Mouse (Mus musculus) common myeloid progenitor, adult 5-6 weeks (primary cell): ENCODE measurements around the gene Ncstn. TPM values are rescaled to one million over a fixed set of nuclear protein-coding genes. Genes with fewer than 3 reads are reported as not detected.

Experiments used
- ATAC-seq: replicated peaks from 2 replicates; pipeline ENCODE4 v1.8.0; 2016; ENCODE audit warnings: low read depth, mild to moderate bottlenecking, moderate TSS enrichment, inconsistent platforms; ENCODE audit not compliant: poor library complexity, severe bottlenecking
- total RNA-seq: library from RNA; stranded (forward); fragments of 200-1000, 187-1606 nt; gene quantifications from 2 replicates; pipeline ENCODE4 v1.2.3, GENCODE M21; 2017

Gene Ncstn
- total RNA-seq, 1 experiment from 2014 or later: 24.3 TPM

- ATAC-seq: no peak
Measured at GRCm38 (mm10) chr1:172046410-172046809, 36.2 kb downstream of the Ncstn start.

- ATAC-seq: no peak
Measured at GRCm38 (mm10) chr1:172029914-172030313, 52.7 kb downstream of the Ncstn start.

DNA sequence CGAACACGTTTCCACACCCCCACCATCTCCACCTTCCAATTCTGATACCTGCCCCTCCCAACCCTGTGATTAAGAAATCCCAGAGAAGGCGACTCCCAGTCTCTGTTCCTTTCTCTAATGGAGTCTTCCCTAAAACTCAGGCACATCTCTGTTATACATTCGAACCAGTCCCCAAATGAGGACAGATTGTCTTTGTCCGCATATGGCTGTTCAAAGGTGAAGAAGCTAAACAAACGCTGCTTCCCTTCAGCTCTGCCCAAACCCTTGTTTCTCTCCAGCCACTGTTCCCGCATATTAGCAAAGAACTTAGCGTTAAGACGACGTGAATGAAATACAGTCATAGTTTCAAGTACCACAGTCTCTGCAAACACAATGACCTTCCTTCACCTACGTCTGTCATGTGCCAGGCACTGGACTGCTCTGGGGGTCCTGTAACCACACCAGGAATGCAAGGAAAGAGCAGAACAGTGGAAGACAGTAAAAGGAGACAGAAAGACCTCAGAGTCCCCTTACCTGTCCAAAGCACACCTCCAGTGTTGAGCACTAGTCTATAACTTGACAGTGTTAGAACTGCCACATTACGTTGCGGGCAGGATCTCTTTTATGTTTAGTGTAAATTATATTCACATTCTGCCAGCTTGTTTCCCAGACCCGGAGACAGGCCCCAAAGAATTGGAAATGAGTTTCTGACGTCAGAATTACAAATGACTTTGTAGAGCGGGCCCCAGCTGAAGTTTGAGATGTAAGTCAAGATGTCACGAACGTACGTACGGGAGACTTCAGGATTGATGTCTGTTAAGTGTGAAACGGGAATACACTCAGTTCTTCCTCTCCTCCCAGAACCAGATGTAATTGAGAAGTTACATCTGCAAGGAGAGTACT is 54.0 kb downstream of the Ncstn start, which contains the start of gene Vangl2:
Vangl2 (minus strand) TSS at position 51 of the 882 bp plus-strand sequence.
- ATAC-seq: no peak

- no peak for ATAC-seq
Measured at GRCm38 (mm10) chr1:172027809-172028102, 54.8 kb downstream of the Ncstn start.

GRCm38 (mm10) chr1:172027010-172027808 is 55.4 kb downstream of the Ncstn start:
- ATAC-seq: peak; percentile 81

GRCm38 (mm10) chr1:172026201-172026901 is 56.2 kb downstream of the Ncstn start:
- ATAC-seq: peak; percentile 40

GRCm38 (mm10) chr1:172025201-172025904 is 57.2 kb downstream of the Ncstn start:
- no peak for ATAC-seq

GRCm38 (mm10) chr1:172024140-172024895 is 58.3 kb downstream of the Ncstn start:
- no peak for ATAC-seq

- ATAC-seq: no peak
Measured at GRCm38 (mm10) chr1:172019863-172020521, 62.6 kb downstream of the Ncstn start.

- no peak for ATAC-seq
Measured at GRCm38 (mm10) chr1:172019339-172019738, 63.3 kb downstream of the Ncstn start.

DNA sequence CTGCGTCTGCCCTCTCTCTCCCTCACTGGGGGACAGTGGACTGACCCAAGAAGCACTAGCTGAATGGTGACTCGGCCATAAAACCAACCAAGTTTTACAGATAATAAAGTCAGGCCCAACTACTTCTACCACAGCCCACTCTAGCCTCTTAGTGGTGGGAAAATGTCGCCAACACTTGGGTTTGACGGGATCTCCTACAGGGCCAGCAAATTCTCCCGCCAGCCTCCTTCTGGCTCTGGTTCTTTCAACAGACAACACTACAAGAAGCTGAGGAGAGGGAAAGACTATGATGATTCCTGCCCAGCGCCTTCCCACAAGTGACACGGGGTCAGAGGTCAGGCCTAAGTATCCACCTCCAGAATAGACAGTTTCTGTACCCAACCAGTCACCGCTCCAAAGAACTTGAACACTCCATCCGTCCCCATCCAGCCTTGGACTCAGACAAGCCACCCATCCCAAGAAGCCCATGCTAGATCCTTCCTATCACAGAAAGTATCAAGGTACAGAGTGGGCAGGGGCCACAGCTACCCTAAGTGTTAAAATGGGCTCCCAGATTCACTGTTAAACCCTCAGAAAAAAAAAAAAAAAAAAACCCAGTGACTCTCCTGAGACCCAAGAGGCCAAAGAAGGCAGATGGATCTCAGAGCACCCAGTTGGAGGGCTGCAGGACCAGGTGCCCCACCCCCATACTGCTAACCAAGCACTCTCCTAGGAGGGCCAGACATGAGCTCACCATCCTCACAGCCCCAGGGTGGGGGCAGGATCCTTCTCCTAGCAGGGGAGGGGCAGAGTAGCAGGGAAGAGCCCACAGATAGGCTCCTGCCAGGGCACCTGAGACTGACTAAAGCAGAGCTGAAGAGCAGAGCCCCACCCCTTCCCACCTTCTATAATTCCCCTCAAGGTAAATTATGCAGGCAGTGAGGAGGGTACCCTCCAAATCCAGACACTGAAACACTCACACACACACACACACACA is 64.0 kb downstream of the Ncstn start:
- ATAC-seq: no peak

GRCm38 (mm10) chr1:172017517-172018070 is 65.0 kb downstream of the Ncstn start:
- ATAC-seq: peak; percentile 40; the same call in 1 of the 2 replicates

DNA sequence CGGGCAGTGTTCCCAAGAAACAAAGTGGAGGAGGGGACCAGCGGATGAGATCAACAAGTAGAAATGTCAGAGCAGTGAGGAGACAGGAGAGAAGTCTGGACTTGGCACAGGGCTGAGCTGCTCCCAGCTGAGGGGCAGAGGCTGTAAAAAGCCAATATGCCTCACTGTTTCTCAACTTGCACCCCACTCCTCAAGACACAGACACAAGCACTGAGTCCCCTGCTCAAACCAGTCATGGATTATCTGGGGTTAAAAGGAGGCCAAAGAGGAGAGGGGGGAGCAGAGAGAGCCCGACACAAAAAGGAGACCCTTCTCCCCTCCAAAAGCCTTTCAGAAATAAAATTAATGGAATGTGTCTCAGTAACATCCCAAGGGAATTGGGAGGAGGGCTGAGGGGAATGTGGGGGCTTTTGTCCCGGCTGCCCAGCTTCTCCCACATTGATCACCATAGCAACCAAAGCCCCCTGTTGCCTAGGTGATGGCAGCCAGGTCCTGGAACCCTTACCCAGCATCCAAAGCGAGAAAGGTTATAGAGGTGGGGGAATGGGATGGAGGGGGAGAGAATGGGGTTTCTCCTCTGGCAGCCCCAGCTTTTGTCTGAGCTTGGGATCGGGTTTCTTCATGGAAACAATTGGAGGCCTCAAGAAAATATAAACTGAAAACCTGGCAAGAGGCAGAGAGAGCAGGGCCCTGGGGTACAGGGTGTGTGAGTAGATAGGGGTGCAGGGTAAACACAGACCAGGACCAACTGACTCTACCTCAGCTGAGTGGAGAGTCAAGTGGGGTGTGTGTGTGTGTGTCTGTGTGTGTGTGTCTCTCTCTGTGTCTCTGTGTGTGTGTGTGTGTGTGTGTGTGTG is 65.7 kb downstream of the Ncstn start:
- no peak for ATAC-seq

- ATAC-seq: peak; percentile 45
Measured at GRCm38 (mm10) chr1:172016031-172016430, 66.6 kb downstream of the Ncstn start.
